Mouse (Mus musculus): ENCODE measurements around the gene Pqlc2.

Gene Pqlc2

GRCm38 (mm10) chr4:139259302-139259871 lies 51.1 kb downstream of the Pqlc2 start:
- no peak for DNase-seq

- peak; percentile 76 for DNase-seq
Observed at GRCm38 (mm10) chr4:139258621-139259301, 51.7 kb downstream of the Pqlc2 start.

GRCm38 (mm10) chr4:139256708-139257107 lies 53.8 kb downstream of the Pqlc2 start:
- no peak for DNase-seq

- no peak for DNase-seq
Observed at GRCm38 (mm10) chr4:139256146-139256545, 54.4 kb downstream of the Pqlc2 start.

GRCm38 (mm10) chr4:139253206-139253605 lies 57.3 kb downstream of the Pqlc2 start:
- no peak for DNase-seq

GRCm38 (mm10) chr4:139252051-139252760 lies 58.3 kb downstream of the Pqlc2 start:
- DNase-seq, result peak; percentile 84

- DNase-seq, result no peak
Observed at GRCm38 (mm10) chr4:139250886-139251285, 59.6 kb downstream of the Pqlc2 start.

GRCm38 (mm10) chr4:139250043-139250442 lies 60.5 kb downstream of the Pqlc2 start:
- no peak for DNase-seq

- DNase-seq, result no peak
Observed at GRCm38 (mm10) chr4:139248736-139249135, 61.8 kb downstream of the Pqlc2 start.

GRCm38 (mm10) chr4:139247966-139248365 lies 62.5 kb downstream of the Pqlc2 start:
- no peak for DNase-seq

- DNase-seq, result no peak
Observed at GRCm38 (mm10) chr4:139246130-139246877, 64.2 kb downstream of the Pqlc2 start.

- DNase-seq, result no peak
Observed at GRCm38 (mm10) chr4:139245534-139245933, 65.0 kb downstream of the Pqlc2 start.

GRCm38 (mm10) chr4:139244766-139245165 lies 65.7 kb downstream of the Pqlc2 start:
- DNase-seq, result no peak

GRCm38 (mm10) chr4:139244176-139244575 lies 66.3 kb downstream of the Pqlc2 start:
- no peak for DNase-seq
